Comparison of ENCODE assay signal across 27 mouse cellular contexts in genomic region chr4:119762171-119762570, GRCm38 (mm10). TPM values are rescaled to one million over a fixed set of nuclear protein-coding genes. Genes with fewer than 3 reads are reported as not detected.
DNase-seq lines count a peak whose midpoint lies in the region; ATAC-seq and TF ChIP-seq lines count a peak whose summit lies in the region.
"Had no signal": no experiment of that assay in that cellular context is flagged by ENCODE, and none has a peak within 500 bp of the region (broad histone marks: within the 10 kb centered on the region; RNA-seq: fewer than 3 reads in every experiment).

No protein-coding gene starts in this region.

- TF ChIP-seq CTCF in left cerebral cortex, adult 2 months (IDR thresholded peaks at IDR 0.05): no peak

- 71% methylated on average over 2 of the region's 2 CpGs for WGBS in forebrain, embryonic 16.5 days
- WGBS in forebrain, embryonic 11.5 days: 85% methylated on average over 2 of the region's 2 CpGs
- WGBS in hindbrain, embryonic 16.5 days: 88% methylated on average over 2 of the region's 2 CpGs

- no peaks in the 10 kb centered on the region for H3K27me3 ChIP-seq in forebrain, embryonic 16.5 days (replicated peaks; ENCODE audit: control insufficient read depth, insufficient read depth, low read length)
- H3K27me3 ChIP-seq in forebrain, embryonic 11.5 days (ENCODE audit: control insufficient read depth, insufficient read depth, low read length): no peaks in the 10 kb centered on the region
- H3K27me3 ChIP-seq in hindbrain, embryonic 16.5 days (replicated peaks; ENCODE audit: control insufficient read depth, insufficient read depth, low read length): no peaks in the 10 kb centered on the region
- H3K27me3 ChIP-seq: embryonic facial prominence, embryonic 15.5 days; hindbrain, embryonic 13.5 days; midbrain, embryonic 13.5 days; neural tube, embryonic 13.5 days had no signal

- H3K36me3 ChIP-seq in forebrain, embryonic 16.5 days (ENCODE audit: control insufficient read depth, insufficient read depth): no peaks in the 10 kb centered on the region
- no peaks in the 10 kb centered on the region for H3K36me3 ChIP-seq in forebrain, embryonic 11.5 days (ENCODE audit: control insufficient read depth, insufficient read depth, low read length)
- no peaks in the 10 kb centered on the region for H3K36me3 ChIP-seq in hindbrain, embryonic 16.5 days (ENCODE audit: control insufficient read depth, insufficient read depth, low read length)
- H3K36me3 ChIP-seq: embryonic facial prominence, embryonic 10.5 days; embryonic facial prominence, embryonic 15.5 days; G1E; hindbrain, embryonic 13.5 days; midbrain, embryonic 13.5 days; neural tube, embryonic 13.5 days had no signal

- H3K4me3 ChIP-seq in forebrain, embryonic 16.5 days (replicated peaks; ENCODE audit: low read length): no peak overlapping the region
- no peak overlapping the region for H3K4me3 ChIP-seq in forebrain, embryonic 11.5 days (ENCODE audit: low read depth, low read length)
- no peak overlapping the region for H3K4me3 ChIP-seq in left cerebral cortex, adult 2 months
- no peak overlapping the region for H3K4me3 ChIP-seq in hindbrain, embryonic 16.5 days (ENCODE audit: low read length)
- H3K4me3 ChIP-seq: embryonic facial prominence, embryonic 10.5 days; embryonic facial prominence, embryonic 15.5 days; hindbrain, embryonic 13.5 days; midbrain, embryonic 13.5 days; neural tube, embryonic 13.5 days had no signal

- intact Hi-C loops in left cerebral cortex, adult 2 months (cut with DNase I): loop anchor here (5.0 kb wide), 1 partner anchor 140 kb away; no protein-coding TSS in a partner anchor

- DNase-seq in cerebellum, adult 11 months: peak; percentile 27
- DNase-seq in cerebellum, postnatal 4 days (ENCODE audit: low spot score in 2 of 2): no peak
- DNase-seq in forebrain, embryonic 11.5 days (ENCODE audit: low spot score): no peak
- DNase-seq in left cerebral cortex, adult 2 months (ENCODE audit: extremely low spot score in 1 of 2, low spot score in 2 of 2): no peak
- DNase-seq in left cerebral cortex, adult 11 months (ENCODE audit: low spot score): no peak
- DNase-seq in urinary bladder, postnatal 4 days (ENCODE audit: low spot score in 2 of 2): no peak
- DNase-seq: adrenal gland, postnatal 10 days; gastrocnemius, postnatal 25 days; heart, adult 18-20 months; heart, postnatal 4 days; kidney, adult 11 months; kidney, postnatal 14 days; layer of hippocampus, postnatal 36 days; liver; lung, adult 2 months; thymus, postnatal 4 days had no signal

- no peaks in the 10 kb centered on the region for H3K9me3 ChIP-seq in forebrain, embryonic 16.5 days (ENCODE audit: control insufficient read depth, low read length)
- no peaks in the 10 kb centered on the region for H3K9me3 ChIP-seq in forebrain, embryonic 11.5 days (ENCODE audit: control insufficient read depth, low read length)
- no peaks in the 10 kb centered on the region for H3K9me3 ChIP-seq in hindbrain, embryonic 16.5 days (ENCODE audit: control insufficient read depth, low read length)
- H3K9me3 ChIP-seq: embryonic facial prominence, embryonic 10.5 days; embryonic facial prominence, embryonic 15.5 days; G1E; hindbrain, embryonic 13.5 days; midbrain, embryonic 13.5 days; neural tube, embryonic 13.5 days had no signal

- peaks cover 6% of the 10 kb centered on the region; the same call in 1 of the 2 replicates for H3K4me1 ChIP-seq in forebrain, embryonic 16.5 days (replicated peaks; ENCODE audit: control insufficient read depth, insufficient read depth, low read length)
- H3K4me1 ChIP-seq in forebrain, embryonic 11.5 days (replicated peaks; ENCODE audit: control insufficient read depth, insufficient read depth, low read length): no peaks in the 10 kb centered on the region
- no peaks in the 10 kb centered on the region for H3K4me1 ChIP-seq in hindbrain, embryonic 16.5 days (ENCODE audit: control insufficient read depth, insufficient read depth, low read depth, low read length)
- H3K4me1 ChIP-seq: embryonic facial prominence, embryonic 10.5 days; embryonic facial prominence, embryonic 15.5 days; hindbrain, embryonic 13.5 days; midbrain, embryonic 13.5 days; neural tube, embryonic 13.5 days had no signal

- H3K27ac ChIP-seq in forebrain, embryonic 16.5 days (ENCODE audit: low read length): peak overlapping the region; percentile 42
- no peak overlapping the region for H3K27ac ChIP-seq in forebrain, embryonic 11.5 days (ENCODE audit: low read depth, low read length)
- peak overlapping the region; percentile 78; the same call in 1 of the 2 replicates for H3K27ac ChIP-seq in left cerebral cortex, adult 2 months
- no peak overlapping the region for H3K27ac ChIP-seq in hindbrain, embryonic 16.5 days (ENCODE audit: low read depth, low read length)
- H3K27ac ChIP-seq: embryonic facial prominence, embryonic 10.5 days; embryonic facial prominence, embryonic 15.5 days; hindbrain, embryonic 13.5 days; liver, embryonic 14.5 days; macrophage; midbrain, embryonic 13.5 days; neural tube, embryonic 13.5 days had no signal

- H3K4me2 ChIP-seq in forebrain, embryonic 16.5 days (ENCODE audit: low read length): no peak overlapping the region
- no peak overlapping the region for H3K4me2 ChIP-seq in forebrain, embryonic 11.5 days (ENCODE audit: low read depth, low read length, severe bottlenecking)
- H3K4me2 ChIP-seq in hindbrain, embryonic 16.5 days (ENCODE audit: low read length): no peak overlapping the region
- H3K4me2 ChIP-seq: embryonic facial prominence, embryonic 15.5 days; heart, embryonic 11.5 days; hindbrain, embryonic 13.5 days; midbrain, embryonic 13.5 days; neural tube, embryonic 13.5 days had no signal

- ATAC-seq in forebrain, embryonic 16.5 days: no peak
- ATAC-seq in forebrain, embryonic 11.5 days (replicated peaks; ENCODE audit: low FRiP score): no peak
- ATAC-seq in hindbrain, embryonic 16.5 days: no peak
- ATAC-seq: midbrain, embryonic 13.5 days had no signal

- H3K9ac ChIP-seq in forebrain, embryonic 16.5 days (replicated peaks; ENCODE audit: low read depth, low read length): no peak overlapping the region
- no peak overlapping the region for H3K9ac ChIP-seq in forebrain, embryonic 11.5 days (ENCODE audit: low read length)
- no peak overlapping the region for H3K9ac ChIP-seq in hindbrain, embryonic 16.5 days (ENCODE audit: low read depth, low read length)
- H3K9ac ChIP-seq: embryonic facial prominence, embryonic 15.5 days; hindbrain, embryonic 13.5 days; liver, embryonic 14.5 days; midbrain, embryonic 13.5 days; neural tube, embryonic 13.5 days had no signal

RNA-seq across cellular contexts. Expression of gene Hivep3, which starts 28.6 kb away (rescaled TPM):
- 23.1 and 26.4 TPM in 2 replicates for polyA plus RNA-seq in forebrain, embryonic 16.5 days (2015; fragmentation: Nextera tagmentation; extraction: Ambion mirVana)
- polyA plus RNA-seq in forebrain, embryonic 11.5 days (2014; fragmentation: Nextera tagmentation; extraction: Ambion mirVana): 2.2 and 2.8 TPM in 2 replicates
- total RNA-seq in left cerebral cortex, adult 2 months (2021): 10 to 100 TPM; 65.8 to 87.4 TPM
- 16.0 and 17.7 TPM in 2 replicates for polyA plus RNA-seq in hindbrain, embryonic 16.5 days (2015; fragmentation: Nextera tagmentation; extraction: Ambion mirVana)
- polyA plus RNA-seq: G1E had no signal

Comparison
In these comparisons a context has a peak if more than half of its experiments do, and no peak if none do; other contexts are left out.
1. H3K27ac ChIP-seq: peak in forebrain, embryonic 16.5 days (single experiment) and left cerebral cortex, adult 2 months (single experiment); none in forebrain, embryonic 11.5 days (single experiment) and hindbrain, embryonic 16.5 days (single experiment).